ENCODE assay signal across 11 mouse cellular contexts in genomic region chr5:148236616-148237015, GRCm38 (mm10).
DNase-seq lines count a peak whose midpoint lies in the region; ATAC-seq and TF ChIP-seq lines count a peak whose summit lies in the region.
"Had no signal": no experiment of that assay in that cellular context is flagged by ENCODE, and none has a peak within 500 bp of the region (broad histone marks: within the 10 kb centered on the region; RNA-seq: fewer than 3 reads in every experiment).

No protein-coding gene starts in this region.

- H3K9me3 ChIP-seq in liver, postnatal 0 days (ENCODE audit: low read length) = no peaks in the 10 kb centered on the region
- no peaks in the 10 kb centered on the region for H3K9me3 ChIP-seq in ES-E14 (ENCODE audit: control insufficient read depth, insufficient read depth, low read depth, low read length)
- no peaks in the 10 kb centered on the region for H3K9me3 ChIP-seq in lung, embryonic 14.5 days (ENCODE audit: low read depth, low read length)
- H3K9me3 ChIP-seq: embryonic facial prominence, embryonic 12.5 days; hindbrain, embryonic 15.5 days had no signal

- peak; percentile 21; the same call in 1 of the 2 replicates for TF ChIP-seq CTCF in liver, postnatal 0 days (IDR thresholded peaks at IDR 0.05; ENCODE audit: low read depth)
- peak; percentile 43; the same call in 1 of the 2 replicates for TF ChIP-seq CTCF in lung, embryonic 14.5 days (IDR thresholded peaks at IDR 0.05; ENCODE audit: low read depth)

- H3K9ac ChIP-seq in liver, postnatal 0 days (replicated peaks) = no peak overlapping the region
- no peak overlapping the region for H3K9ac ChIP-seq in ES-E14 (ENCODE audit: insufficient read depth, low read depth, low read length, poor library complexity, severe bottlenecking)
- no peak overlapping the region for H3K9ac ChIP-seq in lung, embryonic 14.5 days
- H3K9ac ChIP-seq: embryonic facial prominence, embryonic 12.5 days; hindbrain, embryonic 15.5 days had no signal

- H3K4me3 ChIP-seq in liver, postnatal 0 days (ENCODE audit: low read depth, low read length) = no peak overlapping the region
- no peak overlapping the region for H3K4me3 ChIP-seq in ES-E14 (ENCODE audit: insufficient read depth in 1 of 2, low read depth in 1 of 2, low read length in 2 of 2, poor library complexity in 1 of 2, severe bottlenecking in 1 of 2)
- no peak overlapping the region for H3K4me3 ChIP-seq in lung, embryonic 14.5 days (ENCODE audit: low read depth, low read length)
- H3K4me3 ChIP-seq: embryonic facial prominence, embryonic 12.5 days; hindbrain, embryonic 15.5 days had no signal

- no peaks in the 10 kb centered on the region for H3K36me3 ChIP-seq in liver, postnatal 0 days (replicated peaks; ENCODE audit: insufficient read depth, low read length)
- H3K36me3 ChIP-seq in ES-E14 (ENCODE audit: control insufficient read depth, insufficient read depth, low read length, poor library complexity, severe bottlenecking) = no peaks in the 10 kb centered on the region
- no peaks in the 10 kb centered on the region for H3K36me3 ChIP-seq in lung, embryonic 14.5 days (ENCODE audit: insufficient read depth)
- H3K36me3 ChIP-seq: embryonic facial prominence, embryonic 12.5 days; hindbrain, embryonic 15.5 days had no signal

- no peak for DNase-seq in frontal cortex, postnatal 14 days (ENCODE audit: low spot score in 2 of 2)
- DNase-seq in liver, postnatal 0 days = no peak
- DNase-seq in liver = no peak
- DNase-seq in ES-E14 (ENCODE audit: low read depth, low spot score) = peak; percentile 28
- DNase-seq in lung, embryonic 14.5 days = peak; percentile 25
- DNase-seq in urinary bladder, postnatal 4 days (ENCODE audit: low spot score in 2 of 2) = no peak
- DNase-seq in MN1 (ENCODE audit: low spot score) = no peak
- DNase-seq: gastrocnemius, postnatal 14 days had no signal

- in situ Hi-C loops in ES-E14 (cut with MboI; ENCODE audit: low sequenced_read_pairs in 2 of 2, unreplicated experiment in 2 of 2) = loop anchor here in 1 of 2 experiments (25.0 kb wide), 1 partner anchor 274 kb away; the partner anchor contains the start of gene Mtus2

- no peak for TF ChIP-seq EP300 in liver, postnatal 0 days (IDR thresholded peaks at IDR 0.05; ENCODE audit: low read depth)

- 57% methylated on average over 9 of the region's 9 CpGs for WGBS in liver, postnatal 0 days (ENCODE audit: insufficient replicate concordance)
- WGBS in lung, embryonic 14.5 days = 49% methylated on average over 9 of the region's 9 CpGs

- ATAC-seq in frontal cortex, adult (ENCODE audit: low TSS enrichment) = peak; percentile 51; the same call in 1 of the 2 replicates
- no peak for ATAC-seq in liver, postnatal 0 days
- no peak for ATAC-seq in lung, embryonic 14.5 days (ENCODE audit: insufficient read depth)

- no peak overlapping the region for H3K27ac ChIP-seq in liver, postnatal 0 days (ENCODE audit: low read depth)
- no peak overlapping the region for H3K27ac ChIP-seq in ES-E14 (ENCODE audit: insufficient read depth, low read depth, low read length, poor library complexity, severe bottlenecking)
- H3K27ac ChIP-seq in lung, embryonic 14.5 days (ENCODE audit: low read depth) = no peak overlapping the region
- H3K27ac ChIP-seq: embryonic facial prominence, embryonic 12.5 days; hindbrain, embryonic 15.5 days had no signal

- no peak overlapping the region for H3K4me2 ChIP-seq in liver, postnatal 0 days (ENCODE audit: low read depth, low read length)
- H3K4me2 ChIP-seq in lung, embryonic 14.5 days = no peak overlapping the region
- H3K4me2 ChIP-seq: embryonic facial prominence, embryonic 12.5 days; hindbrain, embryonic 15.5 days had no signal

- H3K27me3 ChIP-seq in liver, postnatal 0 days (ENCODE audit: insufficient read depth, low read length) = no peaks in the 10 kb centered on the region
- H3K27me3 ChIP-seq in lung, embryonic 14.5 days (ENCODE audit: insufficient read depth, low read length) = no peaks in the 10 kb centered on the region
- H3K27me3 ChIP-seq: embryonic facial prominence, embryonic 12.5 days; hindbrain, embryonic 15.5 days had no signal

- no peaks in the 10 kb centered on the region for H3K4me1 ChIP-seq in liver, postnatal 0 days (ENCODE audit: insufficient read depth)
- no peaks in the 10 kb centered on the region for H3K4me1 ChIP-seq in ES-E14 (ENCODE audit: control insufficient read depth in 2 of 2, insufficient read depth in 2 of 2, low read length in 2 of 2, poor library complexity in 1 of 2)
- H3K4me1 ChIP-seq in lung, embryonic 14.5 days (ENCODE audit: insufficient read depth) = no peaks in the 10 kb centered on the region
- H3K4me1 ChIP-seq: embryonic facial prominence, embryonic 12.5 days; hindbrain, embryonic 15.5 days had no signal

TF ChIP-seq in ES-E14, 5 proteins besides CTCF, POLR2A, EP300 and RAD21:
- TF ChIP-seq CHD2 (IDR thresholded peaks at IDR 0.05; ENCODE audit: low read depth, low read length) (no peak), MAFK (IDR thresholded peaks at IDR 0.05; ENCODE audit: insufficient read depth, low read depth, low read length) (no peak), ZC3H11A (IDR thresholded peaks at IDR 0.05; ENCODE audit: borderline replicate concordance, low read depth, low read length) (no peak), HCFC1 (IDR thresholded peaks at IDR 0.05; ENCODE audit: borderline replicate concordance, insufficient read depth, low read length) (no peak), ZNF384 (IDR thresholded peaks at IDR 0.05; ENCODE audit: low read depth, low read length) (no peak)

Comparison
In these comparisons a context has a peak if more than half of its experiments do, and no peak if none do; other contexts are left out.
1. DNase-seq: peak in ES-E14 (single experiment) and lung, embryonic 14.5 days (single experiment); none in frontal cortex, postnatal 14 days (0 of 2), liver, postnatal 0 days (single experiment), liver (single experiment), urinary bladder, postnatal 4 days (0 of 2) and MN1 (single experiment).